9 mouse cellular contexts compared by ENCODE assay signal in the genomic region with DNA sequence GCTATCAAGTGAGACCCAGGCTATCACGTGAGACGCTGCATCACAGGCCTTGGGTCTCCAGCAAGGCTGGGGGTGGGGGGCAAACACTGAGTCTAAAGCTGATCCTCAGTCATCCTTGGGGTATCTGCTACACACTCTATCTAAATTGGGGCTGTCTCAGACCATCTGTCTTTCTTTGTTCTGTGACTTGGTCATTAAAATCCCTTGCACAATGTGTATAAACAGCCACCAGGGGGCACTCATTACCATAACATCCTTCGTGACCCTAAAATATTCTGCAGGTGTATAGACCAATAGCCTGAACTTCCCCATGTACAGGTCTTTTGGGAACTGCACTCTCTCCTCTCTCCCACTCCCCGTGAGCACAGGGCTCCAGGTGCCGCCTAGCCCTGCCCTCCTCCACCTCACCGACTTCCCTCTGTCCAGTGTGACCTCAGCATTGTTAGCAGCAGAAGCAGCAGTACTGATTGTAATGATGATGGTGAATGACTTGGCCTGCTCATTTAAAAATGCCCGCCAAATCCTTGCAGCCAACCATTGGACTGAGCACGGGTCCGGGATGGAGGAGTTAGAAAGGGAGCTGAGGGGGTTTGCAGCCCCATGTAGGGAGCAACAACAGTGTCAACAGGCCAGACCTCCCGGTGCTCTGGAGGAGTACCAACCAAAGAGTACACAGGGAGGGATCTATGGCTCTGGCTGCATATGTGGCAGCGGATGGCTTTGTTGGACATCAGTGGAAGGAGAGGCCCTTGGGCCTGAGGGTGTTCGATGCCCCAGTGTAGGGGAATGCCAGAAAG. TPM values are rescaled to one million over a fixed set of nuclear protein-coding genes. Genes with fewer than 3 reads are reported as not detected.
DNase-seq lines count a peak whose midpoint lies in the region; ATAC-seq and TF ChIP-seq lines count a peak whose summit lies in the region.
"Had no signal": no experiment of that assay in that cellular context is flagged by ENCODE, and none has a peak within 500 bp of the region (broad histone marks: within the 10 kb centered on the region; RNA-seq: fewer than 3 reads in every experiment).

No protein-coding gene starts in this region.

- H3K4me3 ChIP-seq in testis, adult 2 months (ENCODE audit: control insufficient read depth, low read depth, low read length): peak overlapping the region; percentile 19; the same call in 1 of the 2 replicates
- H3K4me3 ChIP-seq in intestine, embryonic 16.5 days (ENCODE audit: low read length): no peak overlapping the region
- no peak overlapping the region for H3K4me3 ChIP-seq in limb, embryonic 11.5 days (ENCODE audit: low read depth, low read length)
- no peak overlapping the region for H3K4me3 ChIP-seq in midbrain, embryonic 12.5 days

- WGBS in intestine, embryonic 16.5 days: 54% methylated on average over 12 of the region's 12 CpGs
- 44% methylated on average over 12 of the region's 12 CpGs for WGBS in limb, embryonic 11.5 days
- 45% methylated on average over 12 of the region's 12 CpGs for WGBS in midbrain, embryonic 12.5 days

- no peaks in the 10 kb centered on the region for H3K9me3 ChIP-seq in intestine, embryonic 16.5 days (ENCODE audit: control insufficient read depth, low read length)
- no peaks in the 10 kb centered on the region for H3K9me3 ChIP-seq in limb, embryonic 11.5 days (ENCODE audit: control insufficient read depth, low read length)
- no peaks in the 10 kb centered on the region for H3K9me3 ChIP-seq in midbrain, embryonic 12.5 days

- peak; percentile 1; the same call in 1 of the 2 replicates for TF ChIP-seq CTCF in testis, adult 2 months (IDR thresholded peaks at IDR 0.05; ENCODE audit: control insufficient read depth, insufficient read depth, insufficient replicate concordance, low read depth, low read length)

- TF ChIP-seq POLR2A in testis, adult 2 months (IDR thresholded peaks at IDR 0.05; ENCODE audit: control insufficient read depth, low read depth, low read length): no peak

- H3K9ac ChIP-seq in intestine, embryonic 16.5 days (ENCODE audit: low read depth, low read length): no peak overlapping the region
- peak overlapping the region; percentile 22; the same call in 1 of the 2 replicates for H3K9ac ChIP-seq in limb, embryonic 11.5 days (ENCODE audit: low read length)
- no peak overlapping the region for H3K9ac ChIP-seq in midbrain, embryonic 12.5 days (replicated peaks)

- H3K36me3 ChIP-seq in testis, adult 2 months (ENCODE audit: control insufficient read depth, insufficient read depth, low read length): no peaks in the 10 kb centered on the region
- H3K36me3 ChIP-seq in intestine, embryonic 16.5 days (ENCODE audit: control insufficient read depth, insufficient read depth, low read length): no peaks in the 10 kb centered on the region
- H3K36me3 ChIP-seq in limb, embryonic 11.5 days (ENCODE audit: control insufficient read depth, insufficient read depth, low read length): no peaks in the 10 kb centered on the region
- no peaks in the 10 kb centered on the region for H3K36me3 ChIP-seq in midbrain, embryonic 12.5 days

- peak; percentile 43 for ATAC-seq in intestine, embryonic 16.5 days
- ATAC-seq in limb, embryonic 11.5 days (ENCODE audit: insufficient number of reproducible peaks, low FRiP score, low TSS enrichment, low read depth): peak; percentile 66
- ATAC-seq in midbrain, embryonic 12.5 days (ENCODE audit: low FRiP score, low read depth): peak; percentile 87

- H3K27ac ChIP-seq in testis, adult 2 months (ENCODE audit: control insufficient read depth, insufficient read depth, low read depth, low read length): no peak overlapping the region
- no peak overlapping the region for H3K27ac ChIP-seq in intestine, embryonic 16.5 days (ENCODE audit: low read length)
- no peak overlapping the region for H3K27ac ChIP-seq in limb, embryonic 11.5 days (replicated peaks; ENCODE audit: low read depth, low read length)
- no peak overlapping the region for H3K27ac ChIP-seq in midbrain, embryonic 12.5 days (replicated peaks)

- no peak overlapping the region for H3K4me2 ChIP-seq in intestine, embryonic 16.5 days (ENCODE audit: low read depth, low read length)
- H3K4me2 ChIP-seq in limb, embryonic 11.5 days (ENCODE audit: low read depth, severe bottlenecking): peak overlapping the region; percentile 22
- H3K4me2 ChIP-seq in midbrain, embryonic 12.5 days (replicated peaks): peak overlapping the region; percentile 4; the same call in 1 of the 2 replicates

- no peaks in the 10 kb centered on the region for H3K27me3 ChIP-seq in testis, adult 2 months (ENCODE audit: control insufficient read depth, insufficient read depth, low read length)
- H3K27me3 ChIP-seq in intestine, embryonic 16.5 days (replicated peaks; ENCODE audit: control insufficient read depth, insufficient read depth, low read length): no peaks in the 10 kb centered on the region
- H3K27me3 ChIP-seq in limb, embryonic 11.5 days (ENCODE audit: control insufficient read depth, insufficient read depth, low read length): no peaks in the 10 kb centered on the region
- H3K27me3 ChIP-seq in midbrain, embryonic 12.5 days: no peaks in the 10 kb centered on the region

- DNase-seq in testis, postnatal 14 days (ENCODE audit: low spot score): no peak
- DNase-seq in embryo, embryonic 10 days (ENCODE audit: low spot score): peak; percentile 79
- DNase-seq in gastrocnemius, postnatal 4 days (ENCODE audit: low spot score in 2 of 2): peak; percentile 32 to 58
- DNase-seq in limb, embryonic 11.5 days (ENCODE audit: low spot score): peak; percentile 76
- peak; percentile 67 to 87 for DNase-seq in spleen, postnatal 4 days (ENCODE audit: low spot score in 2 of 2)

- peaks cover 2% of the 10 kb centered on the region; the same call in 1 of the 2 replicates for H3K4me1 ChIP-seq in testis, adult 2 months (ENCODE audit: control insufficient read depth, insufficient read depth, low read length)
- H3K4me1 ChIP-seq in intestine, embryonic 16.5 days (ENCODE audit: control insufficient read depth, insufficient read depth, low read length): no peaks in the 10 kb centered on the region
- no peaks in the 10 kb centered on the region for H3K4me1 ChIP-seq in limb, embryonic 11.5 days (ENCODE audit: control insufficient read depth, insufficient read depth, low read length)
- no peaks in the 10 kb centered on the region for H3K4me1 ChIP-seq in midbrain, embryonic 12.5 days

RNA-seq across cellular contexts. Expression of a gene that starts 28.1 kb away (rescaled TPM):
- not detected in 2 replicates for polyA plus RNA-seq in testis, adult 2 months (2012; rRNA removed)
- not detected for total RNA-seq in gastrocnemius, postnatal 4 days (2021)
- 1.1 and 1.4 TPM in 2 replicates for polyA plus RNA-seq in intestine, embryonic 16.5 days (2015; fragmentation: Nextera tagmentation; extraction: Ambion mirVana)
- not detected in 2 replicates for polyA plus RNA-seq in limb, embryonic 11.5 days (2014; fragmentation: Nextera tagmentation; extraction: Ambion mirVana)
- not detected in 2 replicates for polyA plus RNA-seq in midbrain, embryonic 12.5 days (2016; fragmentation: Nextera tagmentation; extraction: Ambion mirVana)

RNA-seq across cellular contexts. Expression of a gene that starts 28.1 kb away (rescaled TPM):
- polyA plus RNA-seq in testis, adult 2 months (2012; rRNA removed): not detected in 2 replicates
- total RNA-seq in gastrocnemius, postnatal 4 days (2021): not detected
- 0.38 TPM in 1 of 2 replicates, not detected in the other for polyA plus RNA-seq in intestine, embryonic 16.5 days (2015; fragmentation: Nextera tagmentation; extraction: Ambion mirVana)
- not detected in 2 replicates for polyA plus RNA-seq in limb, embryonic 11.5 days (2014; fragmentation: Nextera tagmentation; extraction: Ambion mirVana)
- not detected in 2 replicates for polyA plus RNA-seq in midbrain, embryonic 12.5 days (2016; fragmentation: Nextera tagmentation; extraction: Ambion mirVana)
- polyA plus RNA-seq: liver, embryonic 16.5 days had no signal

RNA-seq across cellular contexts. Expression of a gene that starts 33.2 kb away (rescaled TPM):
- 0.07 TPM in 1 of 2 replicates, not detected in the other for polyA plus RNA-seq in testis, adult 2 months (2012; rRNA removed)
- under 1 TPM in 1 of 2 experiments, not detected in 1; 0.21 TPM for total RNA-seq in gastrocnemius, postnatal 4 days (2021)
- 0.22 and 0.40 TPM in 2 replicates for polyA plus RNA-seq in intestine, embryonic 16.5 days (2015; fragmentation: Nextera tagmentation; extraction: Ambion mirVana)
- polyA plus RNA-seq in limb, embryonic 11.5 days (2014; fragmentation: Nextera tagmentation; extraction: Ambion mirVana): not detected in 2 replicates
- not detected in 2 replicates for polyA plus RNA-seq in midbrain, embryonic 12.5 days (2016; fragmentation: Nextera tagmentation; extraction: Ambion mirVana)

RNA-seq across cellular contexts. Expression of a gene that starts 36.7 kb away (rescaled TPM):
- polyA plus RNA-seq in testis, adult 2 months (2012; rRNA removed): 0.08 and 0.09 TPM in 2 replicates
- total RNA-seq in gastrocnemius, postnatal 4 days (2021): under 1 TPM; 0.34 TPM
- polyA plus RNA-seq in intestine, embryonic 16.5 days (2015; fragmentation: Nextera tagmentation; extraction: Ambion mirVana): 1.6 and 1.9 TPM in 2 replicates
- polyA plus RNA-seq in limb, embryonic 11.5 days (2014; fragmentation: Nextera tagmentation; extraction: Ambion mirVana): 0.58 and 0.96 TPM in 2 replicates
- 0.26 and 0.35 TPM in 2 replicates for polyA plus RNA-seq in midbrain, embryonic 12.5 days (2016; fragmentation: Nextera tagmentation; extraction: Ambion mirVana)
